Mouse (Mus musculus) intestine, postnatal 0 days (tissue): ENCODE measurements around the gene Eno3. TPM values are rescaled to one million over a fixed set of nuclear protein-coding genes. Genes with fewer than 3 reads are reported as not detected.

ENCODE experiments used
- ATAC-seq: fragments of 200-750 bp; cut with Nextera tagmentation; 2 replicates; pipeline ENCODE4 v1.8.0; 2017; ENCODE audit warnings: mild to moderate bottlenecking, moderate TSS enrichment, moderate library complexity
- H3K27ac ChIP-seq: fragments of 300-500 bp; sonication (generic); 2 replicates; pipeline ENCODE4 v1.5.1; 2014; ENCODE audit warnings: mild to moderate bottlenecking, low read depth, low read length, moderate library complexity
- H3K27me3 ChIP-seq: fragments of 300-500 bp; sonication (generic); replicated peaks from 2 replicates; pipeline ENCODE4 v1.6.1; 2014; ENCODE audit warnings: low read length, mixed read lengths; ENCODE audit not compliant: control insufficient read depth, insufficient read depth
- H3K36me3 ChIP-seq: fragments of 300-500 bp; sonication (generic); 2 replicates; pipeline ENCODE4 v1.6.1; 2014; ENCODE audit warnings: mild to moderate bottlenecking, moderate library complexity; ENCODE audit not compliant: control insufficient read depth, insufficient read depth
- H3K4me1 ChIP-seq: fragments of 300-500 bp; sonication (generic); replicated peaks from 2 replicates; pipeline ENCODE4 v1.6.1; 2014; ENCODE audit warnings: antibody characterized with exemption, low read length, mixed read lengths; ENCODE audit not compliant: control insufficient read depth, insufficient read depth
- H3K4me2 ChIP-seq: fragments of 300-500 bp; sonication (generic); replicated peaks from 2 replicates; pipeline ENCODE4 v1.6.1; 2014; ENCODE audit warnings: low read depth, mild to moderate bottlenecking, moderate library complexity
- H3K4me3 ChIP-seq: fragments of 300-500 bp; sonication (generic); 2 replicates; pipeline ENCODE4 v1.5.1; 2014; ENCODE audit warnings: low read depth, low read length
- H3K9ac ChIP-seq: fragments of 300-500 bp; sonication (generic); 2 replicates; pipeline ENCODE4 v1.6.1; 2014; ENCODE audit warnings: mild to moderate bottlenecking, low read depth, low read length
- H3K9me3 ChIP-seq: fragments of 300-500 bp; sonication (generic); 2 replicates; pipeline ENCODE4 v1.6.1; 2016; ENCODE audit warnings: mixed run types; ENCODE audit not compliant: control insufficient read depth
- CTCF ChIP-seq: sonication (generic); IDR thresholded peaks from 2 replicates; pipeline ENCODE4 v1.5.1; 2016; ENCODE audit warnings: low read depth, mild to moderate bottlenecking, control low read depth, antibody characterized with exemption, moderate library complexity
- WGBS: fragments of 180-500 bp; shearing (Covaris S2); extraction: QIAGEN DNeasy Blood & Tissue Kit; methylation state at CpG from one replicate; pipeline ENCODE4 v1.1.7; 2014; 5-methylcytosine and 5-hydroxymethylcytosine counted together
- polyA plus RNA-seq: library from polyadenylated mRNA; unstranded; fragments of >200 nt; fragmentation: Nextera tagmentation; extraction: Ambion mirVana; gene quantifications from 2 replicates; pipeline ENCODE4 v1.2.1, GENCODE M21; 2015

Eno3 gene
- polyA plus RNA-seq, 1 experiment from 2014 or later: 5.9 TPM

DNA sequence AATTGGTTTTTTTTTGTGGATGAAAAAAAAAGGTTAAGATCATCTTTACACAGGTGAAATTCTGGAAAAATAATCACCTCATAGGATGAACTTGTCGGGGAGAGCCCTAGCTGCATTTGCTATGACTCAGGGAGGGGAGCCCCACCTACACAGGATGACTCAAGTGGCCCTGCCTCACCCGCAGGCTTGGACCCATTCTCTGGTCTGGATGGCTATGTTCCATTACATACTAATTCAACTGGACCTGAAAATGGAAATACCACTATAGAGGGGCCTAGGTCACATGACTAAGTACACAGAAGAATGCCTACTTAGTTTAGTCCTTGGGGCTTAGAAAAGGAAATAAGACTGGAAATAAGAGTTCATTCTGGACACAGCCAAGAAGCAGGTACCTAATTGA lies 5.6 kb upstream of the Eno3 start:
- TF ChIP-seq CTCF: no peak
- no peak overlapping the region for H3K4me3 ChIP-seq
- WGBS: 29% methylated on average over 2 of the region's 2 CpGs
- no peak overlapping the region for H3K9ac ChIP-seq
- no peaks in the 10 kb centered on the region for H3K9me3 ChIP-seq
- H3K4me1 ChIP-seq: peaks cover 11% of the 10 kb centered on the region
- H3K36me3 ChIP-seq: peaks cover 30% of the 10 kb centered on the region
- no peaks in the 10 kb centered on the region for H3K27me3 ChIP-seq
- ATAC-seq: no peak
- no peak overlapping the region for H3K27ac ChIP-seq
- H3K4me2 ChIP-seq: peak overlapping the region; percentile 91

DNA sequence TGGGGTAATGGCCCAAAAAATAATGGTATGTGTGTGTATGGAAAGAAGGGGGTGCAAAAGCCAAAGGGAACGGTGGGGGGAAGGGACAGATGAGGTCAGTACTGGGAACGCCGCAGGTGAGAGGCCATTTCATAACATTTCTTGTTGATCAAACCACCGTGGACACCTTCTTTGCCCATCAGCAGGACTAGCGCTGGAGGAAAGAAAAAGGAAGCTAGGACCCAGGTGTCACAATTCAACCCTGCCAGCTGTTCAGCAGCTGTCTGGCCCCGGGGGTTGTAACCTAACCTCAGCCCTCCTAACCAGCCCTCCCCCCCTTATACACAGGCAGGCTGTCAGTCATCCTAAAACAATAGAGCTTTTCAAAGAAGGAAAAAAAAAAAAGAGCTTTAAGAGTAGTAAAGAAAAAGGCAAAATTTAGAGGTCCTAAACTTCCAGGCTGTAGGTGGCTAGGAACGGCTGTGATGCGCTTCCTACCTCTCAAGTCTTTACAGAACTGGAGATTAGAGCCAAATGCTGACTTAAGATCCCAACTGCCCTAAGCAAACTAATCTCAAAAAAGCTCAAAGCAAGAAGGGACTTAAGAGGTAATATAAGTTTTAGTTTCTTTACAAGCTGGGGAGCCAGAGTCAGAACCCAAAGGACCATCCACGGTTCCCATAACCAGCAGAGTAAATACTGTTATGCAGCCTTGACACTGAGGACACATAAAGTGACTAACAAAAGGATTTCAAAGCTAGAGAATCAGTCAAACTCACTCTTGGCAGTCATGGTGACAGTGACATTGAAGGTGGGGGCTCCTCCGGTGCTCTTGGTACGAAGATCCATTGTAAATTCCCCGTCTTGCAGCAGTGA lies 4.7 kb upstream of the Eno3 start:
- Histone ChIP-seq H3K9me3 (no peaks in the 10 kb centered on the region), H3K27ac (peak overlapping the region; percentile 22), H3K4me3 (peak overlapping the region; percentile 100), H3K27me3 (no peaks in the 10 kb centered on the region), H3K9ac (peak overlapping the region; percentile 99), H3K4me2 (peak overlapping the region; percentile 91), H3K4me1 (peaks cover 15% of the 10 kb centered on the region), H3K36me3 (peaks cover 30% of the 10 kb centered on the region)
- WGBS: 29% methylated on average over 12 of the region's 12 CpGs
- no peak for ATAC-seq
- no peak for TF ChIP-seq CTCF

GRCm38 (mm10) chr11:70652884-70653344 lies 4.1 kb upstream of the Eno3 start:
- H3K9ac ChIP-seq: peak overlapping the region; percentile 99
- TF ChIP-seq CTCF: no peak
- peaks cover 30% of the 10 kb centered on the region for H3K36me3 ChIP-seq
- no peak for ATAC-seq
- H3K4me1 ChIP-seq: peaks cover 15% of the 10 kb centered on the region
- 20% methylated on average over 6 of the region's 6 CpGs for WGBS
- peak overlapping the region; percentile 22 for H3K27ac ChIP-seq
- peak overlapping the region; percentile 100 for H3K4me3 ChIP-seq
- H3K27me3 ChIP-seq: no peaks in the 10 kb centered on the region
- no peaks in the 10 kb centered on the region for H3K9me3 ChIP-seq
- H3K4me2 ChIP-seq: peak overlapping the region; percentile 91

- Histone ChIP-seq H3K9me3 (no peaks in the 10 kb centered on the region), H3K27ac (peak overlapping the region; percentile 99), H3K9ac (peak overlapping the region; percentile 99), H3K4me3 (peak overlapping the region; percentile 100), H3K4me1 (peaks cover 15% of the 10 kb centered on the region), H3K27me3 (no peaks in the 10 kb centered on the region), H3K36me3 (peaks cover 30% of the 10 kb centered on the region), H3K4me2 (peak overlapping the region; percentile 91)
- 0 out of 2 replicates have a peak, but pooled peaks have one; percentile 2 for TF ChIP-seq CTCF
- under 1% methylated on average over 55 of the region's 63 CpGs for WGBS
- peak; percentile 48 for ATAC-seq
These were observed 3.4 kb upstream of the Eno3 start for GRCm38 (mm10) chr11:70653345-70654197.

DNA sequence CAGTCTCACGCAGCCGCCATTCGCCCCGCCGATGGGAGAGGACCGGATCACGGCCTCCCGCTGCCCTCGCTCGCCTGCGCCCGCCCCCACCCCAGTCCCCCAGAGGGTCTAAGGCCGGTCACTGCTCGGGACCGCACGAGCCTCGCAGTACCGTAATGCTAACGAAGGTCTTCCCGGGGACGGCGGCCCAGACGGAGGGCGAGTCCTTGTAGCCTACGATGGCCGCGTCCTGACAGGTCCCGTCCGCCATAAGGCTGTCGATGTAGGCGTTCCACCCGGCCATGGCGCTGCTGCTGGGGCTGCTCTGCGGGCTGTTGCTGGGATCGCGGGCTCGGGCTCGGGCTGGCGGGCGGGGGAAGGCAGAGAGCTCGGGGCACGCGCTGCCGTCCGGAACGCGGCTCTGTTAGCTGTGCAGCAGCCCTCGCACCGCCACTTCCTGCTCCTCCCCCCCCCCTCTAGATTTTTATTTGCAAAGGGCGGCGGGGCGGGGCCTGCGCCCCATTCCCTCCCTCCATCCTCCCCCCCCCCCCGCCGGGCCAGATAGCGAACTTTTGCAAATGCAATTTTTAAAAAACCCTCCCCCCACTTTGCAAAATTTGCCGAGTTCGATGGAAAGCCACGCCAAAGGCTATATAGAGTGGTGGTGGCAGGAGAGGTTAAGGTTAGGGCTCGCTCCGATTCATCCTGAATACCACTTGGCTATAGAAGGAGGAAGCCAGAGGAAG lies 2.6 kb upstream of the Eno3 start, which contains the start of gene Pfn1:
Gene Pfn1, minus strand, starts transcription at position 447 of the 725 bp plus-strand sequence.
- WGBS: under 1% methylated on average over 53 of the region's 61 CpGs
- Histone ChIP-seq H3K4me1 (peaks cover 15% of the 10 kb centered on the region), H3K4me3 (peak within 1 kb of the TSS; percentile 100), H3K27ac (peak within 1 kb of the TSS; percentile 99), H3K36me3 (peaks cover 30% of the 10 kb centered on the region), H3K9me3 (no peaks in the 10 kb centered on the region), H3K4me2 (peak within 1 kb of the TSS; percentile 91), H3K27me3 (no peaks in the 10 kb centered on the region), H3K9ac (peak within 1 kb of the TSS; percentile 99)
- no peak for TF ChIP-seq CTCF
- ATAC-seq: peak; percentile 42
